Mouse (Mus musculus): ENCODE results near the gene Ttll13.

DNA sequence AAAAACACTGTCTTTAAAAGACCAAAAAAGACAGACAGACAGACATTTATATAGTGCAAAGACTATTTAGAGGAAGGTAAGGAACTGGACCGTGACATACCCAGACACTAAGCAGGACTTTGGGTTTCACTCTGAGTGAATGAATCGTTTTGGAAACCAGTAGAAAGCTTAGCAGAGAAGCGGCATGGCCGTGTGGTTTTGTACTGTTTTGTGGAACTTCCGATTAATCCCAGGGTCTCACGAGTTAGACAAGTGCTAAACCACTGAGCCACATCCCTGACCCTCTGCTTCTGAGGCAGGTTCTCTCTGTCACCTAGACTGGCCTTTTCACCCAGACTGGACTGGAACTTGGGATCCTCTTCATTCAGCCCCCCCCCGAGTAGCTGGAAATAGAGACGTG lies 31.7 kb upstream of the Ttll13 start:
- TF ChIP-seq CTCF (IDR thresholded peaks at IDR 0.05; ENCODE audit: borderline replicate concordance, extremely low read depth, insufficient read depth, insufficient read length) (no peak), POLR2A (IDR thresholded peaks at IDR 0.05; ENCODE audit: borderline replicate concordance, extremely low read depth, insufficient read depth, insufficient read length, poor library complexity, severe bottlenecking) (no peak)

Measured in brain, embryonic 14.5 days (tissue).